Mouse (Mus musculus) embryonic fibroblast, embryonic 13.5 days (primary cell): Measurements from ENCODE around the gene Mia3.

ENCODE experiments used
- CTCF ChIP-seq: IDR thresholded peaks from 2 replicates; pipeline ENCODE4 v1.5.1; 2011; ENCODE audit warnings: mild to moderate bottlenecking, control low read depth, low read length, moderate library complexity, borderline replicate concordance; ENCODE audit not compliant: insufficient read depth
- POLR2A ChIP-seq: IDR thresholded peaks from 2 replicates; pipeline ENCODE4 v1.6.1; 2011; ENCODE audit warnings: low read depth, mild to moderate bottlenecking, control low read depth, low read length, moderate library complexity

DNA sequence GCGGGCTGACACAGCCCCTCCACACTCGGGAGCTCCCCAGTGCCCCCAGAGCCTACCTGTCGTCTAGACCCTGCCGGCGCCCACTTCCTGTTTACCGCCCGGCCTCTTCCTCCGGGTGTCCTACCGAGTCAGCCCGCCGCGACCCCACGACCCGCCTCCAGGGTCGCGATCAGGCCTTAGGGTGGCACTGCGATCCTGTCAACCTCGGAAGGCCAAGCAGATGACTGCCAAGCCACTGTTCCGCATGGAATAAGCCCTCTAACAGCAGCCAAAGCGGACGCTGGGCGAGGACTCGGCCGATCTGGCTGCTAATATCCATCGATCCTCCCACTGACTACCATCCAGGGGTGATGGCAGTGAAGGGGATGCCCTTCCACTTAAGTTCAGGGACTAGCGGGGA is 72.9 kb downstream of the Mia3 start, which contains the start of gene Aida:
- TF ChIP-seq POLR2A (no peak), CTCF (no peak)
